Mouse (Mus musculus) ovary, adult 18-20 months (tissue): ENCODE data around the gene Kbtbd13.

Source experiments
- DNase-seq: peaks from one replicate; pipeline ENCODE4 v3.0.0; 2022; ENCODE audit warnings: low spot score, mixed read lengths

The Kbtbd13 gene

DNA sequence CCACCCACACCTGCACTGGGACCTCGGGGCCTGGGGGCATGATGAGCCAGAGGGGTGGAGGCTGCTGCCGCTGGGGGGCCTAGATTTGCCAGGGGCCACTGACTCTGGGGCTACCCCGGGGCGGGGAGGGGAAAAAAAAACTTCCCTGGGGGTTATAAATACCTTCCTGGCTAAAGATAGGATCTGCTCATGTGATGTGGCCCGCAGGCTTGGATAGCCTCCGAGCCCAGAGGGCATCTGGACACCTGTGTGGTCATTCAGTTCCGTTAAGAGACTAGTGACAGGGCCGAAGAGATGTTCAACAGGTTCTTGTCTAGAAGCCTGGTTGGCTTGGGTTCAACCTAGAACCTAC is at the start of gene Kbtbd13:
Gene Kbtbd13, minus strand, starts transcription at position 40 of the 352 bp plus-strand sequence.
- no peak for DNase-seq

- peak; percentile 84 for DNase-seq
These were observed 44.3 kb upstream of the Kbtbd13 start, which contains the start of gene Mtfmt for GRCm38 (mm10) chr9:65435671-65436301. Gene Mtfmt, plus strand, starts transcription at chr9:65435782.

DNA sequence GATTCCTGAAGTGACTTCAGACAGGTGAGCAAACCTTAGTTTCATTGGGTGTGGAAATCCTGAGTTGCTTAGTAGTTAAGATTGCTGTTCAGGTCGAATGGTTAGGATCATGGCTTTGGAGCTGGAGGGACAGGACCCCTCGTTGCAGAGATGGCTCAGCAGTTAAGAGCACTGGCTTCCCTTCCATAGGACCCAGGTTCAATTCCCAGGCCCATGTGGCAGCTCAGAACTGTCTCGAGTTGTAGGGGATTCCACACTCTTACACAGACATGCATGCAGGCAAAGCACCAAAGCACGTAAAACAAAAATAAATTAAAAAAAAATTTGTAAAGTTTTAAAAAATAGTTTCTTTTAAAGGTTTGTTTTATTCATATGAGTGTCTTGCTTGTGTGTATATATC is 43.8 kb upstream of the Kbtbd13 start:
- DNase-seq, result no peak

- no peak for DNase-seq
These were observed 42.7 kb upstream of the Kbtbd13 start for GRCm38 (mm10) chr9:65434140-65434539.

DNA sequence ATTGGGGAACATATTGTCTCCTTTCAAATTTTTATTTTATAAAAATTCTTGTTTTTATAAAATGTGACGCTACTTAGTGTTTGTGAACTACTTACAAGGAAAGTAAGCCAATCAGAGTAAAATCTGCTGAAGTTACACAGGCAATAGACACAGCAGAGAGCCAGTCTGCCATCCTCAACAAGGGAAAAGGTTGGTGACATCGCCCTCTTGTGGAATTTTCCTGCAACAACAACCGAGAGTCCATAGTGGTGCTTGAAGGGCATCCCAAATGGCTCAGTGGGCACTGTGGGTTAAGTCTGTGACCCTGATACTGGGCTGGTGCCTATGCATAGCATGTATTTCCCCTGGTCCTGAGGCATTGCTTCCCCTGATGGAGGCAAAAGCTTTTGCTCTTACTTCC is 40.8 kb upstream of the Kbtbd13 start:
- peak; percentile 44 for DNase-seq

DNA sequence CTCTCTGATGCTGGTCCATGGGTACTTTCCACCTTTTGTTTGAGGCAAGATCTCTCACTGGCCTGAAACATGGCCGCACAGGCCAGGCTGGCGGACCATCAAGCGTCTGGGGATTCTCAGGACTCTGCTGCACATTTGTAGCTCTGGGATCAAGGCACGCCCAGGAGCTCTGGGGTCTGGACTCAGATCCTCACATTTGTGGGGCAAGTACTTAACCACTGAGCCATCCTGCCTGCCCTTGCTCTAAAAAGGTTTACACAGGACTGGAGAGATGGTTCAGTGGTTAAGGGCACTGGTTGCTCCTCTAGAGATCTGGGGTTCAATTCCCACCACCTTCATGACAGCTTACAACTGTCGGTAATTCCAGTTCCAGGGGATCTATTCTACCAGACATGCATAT is 39.5 kb upstream of the Kbtbd13 start:
- no peak for DNase-seq

DNA sequence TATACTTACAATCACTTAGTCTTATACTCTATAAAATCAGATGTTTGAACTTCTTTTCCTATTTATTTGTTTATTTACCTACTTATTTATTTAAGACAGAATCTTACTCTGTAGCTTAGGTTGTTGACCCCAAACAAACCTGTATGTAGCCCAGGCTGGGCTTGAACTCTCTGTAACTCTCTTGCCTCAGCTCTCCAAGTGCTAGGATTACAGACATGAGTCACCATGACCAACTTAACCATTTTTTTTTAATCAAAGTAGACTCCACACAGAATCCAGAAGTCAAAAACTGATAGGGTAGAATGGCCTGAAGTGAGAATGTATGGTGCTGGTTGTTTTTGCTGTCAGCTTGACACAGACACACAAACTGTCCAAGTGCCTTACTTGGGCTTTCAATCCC is 38.9 kb upstream of the Kbtbd13 start:
- DNase-seq, result no peak

- DNase-seq, result no peak
These were observed 36.6 kb upstream of the Kbtbd13 start for GRCm38 (mm10) chr9:65428003-65428402.

- no peak for DNase-seq
These were observed 36.1 kb upstream of the Kbtbd13 start for GRCm38 (mm10) chr9:65427511-65427910.

GRCm38 (mm10) chr9:65424393-65424792 is 32.9 kb upstream of the Kbtbd13 start:
- DNase-seq, result no peak

DNA sequence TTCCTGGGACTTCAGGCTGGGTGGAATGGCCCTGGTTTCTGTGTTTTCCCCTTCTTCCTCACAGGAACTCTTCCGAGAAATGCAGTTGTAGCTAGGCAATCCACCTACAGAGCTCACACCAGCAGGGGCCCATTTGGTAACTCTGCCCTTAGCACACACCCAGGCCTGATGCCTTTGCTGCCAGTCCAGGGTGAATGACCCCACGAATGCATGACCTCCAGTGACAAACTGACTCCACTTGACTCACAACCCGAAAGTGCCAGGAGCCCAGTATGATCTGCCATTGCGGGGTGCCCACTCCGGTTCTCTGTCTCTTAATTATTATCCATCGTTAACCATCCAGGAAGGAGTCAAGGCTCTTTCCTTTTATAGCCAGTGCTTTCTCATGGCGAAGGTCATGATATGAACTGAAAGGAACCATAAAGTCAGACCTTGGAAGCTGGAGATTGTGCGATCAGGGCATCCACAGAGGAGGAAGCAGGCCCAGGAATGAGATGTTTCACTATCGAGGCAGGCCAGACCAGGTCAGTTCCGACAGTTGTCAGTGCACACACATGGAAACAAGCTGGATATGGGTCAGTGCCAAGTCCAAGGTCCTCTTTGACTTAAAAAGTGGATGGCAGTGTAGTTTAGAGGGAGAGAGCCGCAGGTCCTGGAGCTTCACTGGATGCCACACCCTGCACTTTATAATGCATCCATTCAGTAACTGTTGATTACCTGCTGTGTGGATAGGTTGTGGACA is 31.5 kb upstream of the Kbtbd13 start, which contains the start of gene Slc51b:
Gene Slc51b, minus strand, starts transcription at position 196 of the 742 bp plus-strand sequence.
- no peak for DNase-seq

GRCm38 (mm10) chr9:65419633-65420032 is 28.2 kb upstream of the Kbtbd13 start:
- no peak for DNase-seq

DNA sequence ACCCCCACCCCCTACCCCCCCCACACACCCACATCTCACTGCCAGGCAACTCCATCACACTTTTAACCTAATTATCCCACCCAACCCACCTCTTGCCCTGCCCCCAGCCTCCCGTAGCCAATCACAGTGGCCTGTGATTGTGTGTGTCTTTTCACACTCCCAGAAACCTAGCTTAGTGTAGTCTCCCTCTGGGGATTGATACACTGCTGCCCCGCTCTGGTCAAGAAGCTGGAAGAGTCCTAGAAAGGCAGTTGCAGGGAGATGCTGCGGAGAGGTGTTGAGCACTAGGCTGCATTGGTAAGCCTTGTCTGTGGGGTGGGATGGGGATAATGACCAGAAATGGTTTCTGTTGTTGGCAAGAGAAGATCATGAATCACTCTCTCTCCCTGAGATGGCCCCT is 26.3 kb upstream of the Kbtbd13 start:
- no peak for DNase-seq

DNA sequence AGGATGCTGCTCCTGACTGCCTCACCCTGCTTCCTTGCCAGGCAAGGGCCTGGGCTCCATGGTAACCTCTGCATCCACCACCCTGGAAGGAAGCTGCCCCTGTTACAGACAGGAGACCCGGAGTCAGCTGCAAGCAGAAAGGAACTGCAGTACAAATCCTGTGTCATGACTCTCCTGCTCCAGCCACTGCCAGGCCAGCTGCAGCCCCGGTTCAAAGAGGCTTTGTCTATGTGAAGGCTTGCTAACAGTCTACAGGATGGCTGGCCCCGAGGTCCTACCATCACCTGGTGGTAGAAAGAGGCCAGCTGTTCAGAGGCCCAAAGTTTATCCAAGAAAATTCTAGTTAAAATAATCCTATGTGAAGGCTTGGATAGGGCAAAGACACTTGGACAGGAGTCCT is 19.9 kb upstream of the Kbtbd13 start:
- DNase-seq, result no peak

DNA sequence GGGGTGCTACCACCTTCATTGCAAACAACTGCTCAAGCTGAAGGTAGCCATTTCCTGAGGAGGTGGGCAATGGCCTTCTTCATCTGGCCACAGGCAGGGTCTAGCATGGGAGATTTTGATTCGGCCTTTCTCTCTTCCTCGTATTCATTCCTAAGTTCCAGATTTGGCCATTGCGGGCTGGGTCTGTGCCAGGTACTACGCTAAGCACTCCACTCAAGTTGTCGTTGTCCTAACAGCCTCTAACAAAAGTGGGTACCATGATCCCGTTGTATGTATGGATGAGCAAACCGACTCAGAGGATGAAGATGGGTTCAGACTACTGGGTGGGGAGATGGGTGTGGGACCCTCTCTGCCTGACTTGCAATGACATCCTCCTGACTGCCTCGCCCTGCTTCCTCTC is 18.9 kb upstream of the Kbtbd13 start:
- no peak for DNase-seq

GRCm38 (mm10) chr9:65408871-65409295 is 17.4 kb upstream of the Kbtbd13 start:
- DNase-seq, result no peak

DNA sequence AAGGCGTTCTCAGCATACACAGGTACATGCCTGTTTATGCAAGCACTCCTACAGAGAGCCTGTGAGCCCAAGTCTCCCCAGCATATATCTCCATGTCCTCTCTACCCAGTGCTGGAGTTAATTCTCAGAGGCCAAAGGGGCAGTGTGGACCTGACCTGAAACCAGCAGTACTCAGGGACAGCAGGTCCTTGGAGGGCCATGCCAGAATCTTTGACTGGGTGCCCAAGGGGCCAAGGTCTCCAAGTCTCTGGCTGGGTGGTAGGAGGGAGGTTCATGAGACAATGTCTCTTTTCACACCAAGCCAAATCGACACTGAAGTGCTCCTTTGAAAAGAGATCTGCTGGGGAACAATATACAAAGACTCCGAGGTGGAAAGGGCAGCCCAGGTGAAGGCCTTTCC is 16.4 kb upstream of the Kbtbd13 start:
- DNase-seq, result peak; percentile 40

- no peak for DNase-seq
These were observed 15.9 kb upstream of the Kbtbd13 start for GRCm38 (mm10) chr9:65407327-65407726.

GRCm38 (mm10) chr9:65405184-65405449 is 13.7 kb upstream of the Kbtbd13 start:
- DNase-seq, result no peak

- DNase-seq, result no peak
These were observed 13.1 kb upstream of the Kbtbd13 start for GRCm38 (mm10) chr9:65404331-65405183.

DNA sequence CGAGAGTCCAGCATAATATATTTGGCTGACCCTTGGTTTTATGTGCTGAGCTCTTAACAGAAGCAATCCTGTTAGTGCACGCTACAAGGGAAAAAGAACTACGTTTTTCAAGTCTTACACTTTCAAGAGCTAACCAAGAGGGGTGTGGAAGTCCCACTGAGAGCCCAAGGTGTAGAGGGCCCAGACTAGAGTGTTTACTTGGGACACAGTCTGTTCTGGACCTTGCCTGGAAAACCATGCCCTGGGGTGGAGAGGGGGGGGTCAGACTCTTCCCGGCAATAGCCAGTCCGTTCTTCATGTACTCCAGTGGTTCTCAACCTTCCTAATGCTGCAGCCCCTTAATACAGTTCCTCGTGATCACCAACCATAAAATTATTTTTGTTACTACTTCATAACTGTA is 8.5 kb upstream of the Kbtbd13 start:
- no peak for DNase-seq

DNA sequence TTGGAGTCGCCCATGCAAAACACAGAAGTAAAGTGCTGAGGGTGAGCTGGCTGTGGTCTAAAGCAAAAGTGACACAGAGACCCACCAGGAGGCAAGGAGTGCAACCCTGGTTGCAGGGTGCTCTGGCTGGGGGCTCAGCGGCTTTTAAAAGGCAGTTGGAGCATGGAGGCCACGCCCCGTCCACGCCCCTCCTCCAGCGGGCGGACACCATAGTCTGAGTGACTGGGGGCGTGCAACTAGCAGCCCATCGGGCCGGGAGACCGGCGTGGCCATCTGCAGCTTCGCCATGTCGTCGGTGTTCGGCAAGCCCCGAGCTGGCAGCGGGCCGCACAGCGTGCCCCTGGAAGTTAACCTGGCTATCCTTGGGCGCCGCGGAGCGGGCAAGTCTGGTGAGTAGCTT is 6.8 kb upstream of the Kbtbd13 start, which contains the start of gene Rasl12:
Gene Rasl12, plus strand, starts transcription at position 228 of the 400 bp plus-strand sequence.
- DNase-seq, result peak; percentile 55

DNA sequence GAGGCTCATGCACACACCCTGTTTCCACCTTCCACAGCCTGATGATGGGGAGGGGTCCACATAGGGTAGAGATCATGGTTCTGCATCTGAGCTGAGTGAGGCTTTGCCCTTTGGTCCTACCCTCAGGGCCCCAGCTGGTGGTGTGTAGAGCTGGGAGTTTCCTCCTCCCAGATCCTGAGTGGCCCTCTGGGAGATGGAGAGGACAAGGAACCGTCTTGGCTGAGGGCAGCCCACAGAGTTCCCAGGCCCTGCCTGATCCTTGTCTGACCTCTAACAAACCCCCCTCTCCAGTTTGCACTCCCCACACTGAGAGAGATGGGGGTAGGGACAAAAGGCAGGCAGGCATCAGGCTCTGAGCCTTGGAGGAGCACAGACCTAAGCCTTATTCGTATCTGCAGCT is 2.9 kb upstream of the Kbtbd13 start:
- no peak for DNase-seq
